ENCODE assay signal across 9 mouse cellular contexts in the genomic region with DNA sequence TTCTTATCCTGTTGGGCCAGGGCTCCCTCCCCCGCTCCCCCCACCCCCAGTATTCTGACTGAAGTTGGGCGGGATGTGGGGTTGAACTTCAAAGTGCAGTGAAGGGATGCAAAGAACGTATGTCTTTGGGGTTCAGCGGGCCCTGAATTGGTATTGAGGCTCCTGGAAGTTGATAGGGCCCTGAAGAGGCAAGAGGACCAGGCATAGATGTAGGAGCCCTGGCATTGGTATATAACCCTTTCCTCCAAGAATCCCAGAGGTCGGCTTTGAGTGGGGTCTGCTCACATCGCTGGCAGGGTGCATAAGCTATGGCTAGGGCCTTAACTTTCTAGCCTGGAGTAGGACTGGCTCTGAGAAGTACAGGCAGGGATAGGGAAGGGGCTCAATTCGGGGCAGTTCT. TPM values are rescaled to one million over a fixed set of nuclear protein-coding genes. Genes with fewer than 3 reads are reported as not detected.
DNase-seq lines count a peak whose midpoint lies in the region; ATAC-seq and TF ChIP-seq lines count a peak whose summit lies in the region.
"Had no signal": no experiment of that assay in that cellular context is flagged by ENCODE, and none has a peak within 500 bp of the region (broad histone marks: within the 10 kb centered on the region; RNA-seq: fewer than 3 reads in every experiment).

No protein-coding gene starts in this region.

- H3K27ac ChIP-seq in lung, postnatal 0 days (ENCODE audit: low read length) = peak overlapping the region; percentile 62
- no peak overlapping the region for H3K27ac ChIP-seq in forebrain, postnatal 0 days (ENCODE audit: low read depth, low read length)
- H3K27ac ChIP-seq in limb, embryonic 13.5 days = peak overlapping the region; percentile 63; the same call in 1 of the 2 replicates
- H3K27ac ChIP-seq in stomach, postnatal 0 days (replicated peaks) = peak overlapping the region; percentile 81
- H3K27ac ChIP-seq: left cerebral cortex, adult 2 months had no signal

- ATAC-seq in lung, postnatal 0 days = no peak
- ATAC-seq in forebrain, postnatal 0 days = no peak
- ATAC-seq in limb, embryonic 13.5 days (ENCODE audit: low FRiP score, low read depth) = peak; percentile 9; the same call in 1 of the 2 replicates
- ATAC-seq in stomach, postnatal 0 days (ENCODE audit: low FRiP score, low TSS enrichment) = 0 out of 2 replicates have a peak, but pooled peaks have one; percentile 14

- no peak overlapping the region for H3K9ac ChIP-seq in lung, postnatal 0 days (replicated peaks; ENCODE audit: low read depth)
- H3K9ac ChIP-seq in forebrain, postnatal 0 days = no peak overlapping the region
- peak overlapping the region; percentile 82; the same call in 1 of the 2 replicates for H3K9ac ChIP-seq in limb, embryonic 13.5 days
- H3K9ac ChIP-seq in stomach, postnatal 0 days (ENCODE audit: low read length) = peak overlapping the region; percentile 27; the same call in 1 of the 2 replicates

- H3K9me3 ChIP-seq in lung, postnatal 0 days (ENCODE audit: low read length) = no peaks in the 10 kb centered on the region
- no peaks in the 10 kb centered on the region for H3K9me3 ChIP-seq in forebrain, postnatal 0 days (ENCODE audit: low read length)
- no peaks in the 10 kb centered on the region; the same call in 1 of the 2 replicates for H3K9me3 ChIP-seq in limb, embryonic 13.5 days
- no peaks in the 10 kb centered on the region for H3K9me3 ChIP-seq in stomach, postnatal 0 days (ENCODE audit: control insufficient read depth, low read length)

- TF ChIP-seq CTCF in lung, postnatal 0 days (IDR thresholded peaks at IDR 0.05) = no peak
- no peak for TF ChIP-seq CTCF in lung, adult 2 months (IDR thresholded peaks at IDR 0.05; ENCODE audit: insufficient read depth, low read length)
- TF ChIP-seq CTCF in forebrain, postnatal 0 days (IDR thresholded peaks at IDR 0.05; ENCODE audit: low read depth) = no peak
- TF ChIP-seq CTCF in stomach, postnatal 0 days (IDR thresholded peaks at IDR 0.05; ENCODE audit: low read depth) = no peak

- 19% methylated on average over 7 of the region's 7 CpGs for WGBS in lung, postnatal 0 days
- WGBS in lung, adult 2 months = 30% methylated on average over 6 of the region's 7 CpGs
- 23% methylated on average over 7 of the region's 7 CpGs for WGBS in forebrain, postnatal 0 days
- WGBS in limb, embryonic 13.5 days = 17% methylated on average over 7 of the region's 7 CpGs
- WGBS in stomach, postnatal 0 days = 17% methylated on average over 7 of the region's 7 CpGs

- no peak overlapping the region for H3K4me3 ChIP-seq in lung, postnatal 0 days (ENCODE audit: low read depth, low read length)
- no peak overlapping the region for H3K4me3 ChIP-seq in lung, adult 2 months (replicated peaks; ENCODE audit: extremely low read depth, low read depth, low read length)
- H3K4me3 ChIP-seq in forebrain, postnatal 0 days (ENCODE audit: low read depth, low read length) = 0 out of 2 replicates have a peak overlapping the region, but pooled peaks have one; percentile 22
- peak overlapping the region; percentile 61 for H3K4me3 ChIP-seq in limb, embryonic 13.5 days
- no peak overlapping the region for H3K4me3 ChIP-seq in stomach, postnatal 0 days (ENCODE audit: low read depth, low read length)

- no peak for DNase-seq in lung, postnatal 0 days (ENCODE audit: low spot score)
- no peak for DNase-seq in lung, adult 2 months
- no peak for DNase-seq in forebrain, postnatal 0 days
- no peak for DNase-seq in stomach, postnatal 0 days (ENCODE audit: low spot score)
- DNase-seq in ovary, postnatal 14 days (ENCODE audit: low spot score) = no peak
- no peak for DNase-seq in spleen, adult 12 weeks (ENCODE audit: low spot score)

- H3K4me1 ChIP-seq in lung, postnatal 0 days (ENCODE audit: insufficient read depth, low read depth, low read length) = peaks cover 3% of the 10 kb centered on the region; the same call in 1 of the 2 replicates
- no peaks in the 10 kb centered on the region; the same call in 1 of the 2 replicates for H3K4me1 ChIP-seq in lung, adult 2 months (ENCODE audit: control insufficient read depth, insufficient read depth, low read length)
- no peaks in the 10 kb centered on the region for H3K4me1 ChIP-seq in forebrain, postnatal 0 days (ENCODE audit: insufficient read depth)
- peaks cover 29% of the 10 kb centered on the region for H3K4me1 ChIP-seq in limb, embryonic 13.5 days
- peaks cover 6% of the 10 kb centered on the region for H3K4me1 ChIP-seq in stomach, postnatal 0 days (replicated peaks; ENCODE audit: control insufficient read depth, insufficient read depth)

- peak overlapping the region; percentile 62 for H3K4me2 ChIP-seq in lung, postnatal 0 days (replicated peaks; ENCODE audit: low read depth, low read length)
- H3K4me2 ChIP-seq in forebrain, postnatal 0 days (ENCODE audit: low read depth) = peak overlapping the region; percentile 48
- H3K4me2 ChIP-seq in limb, embryonic 13.5 days (replicated peaks) = peak overlapping the region; percentile 71
- H3K4me2 ChIP-seq in stomach, postnatal 0 days (replicated peaks; ENCODE audit: low read depth) = peak overlapping the region; percentile 50; the same call in 1 of the 2 replicates

- TF ChIP-seq EP300 in lung, postnatal 0 days (IDR thresholded peaks at IDR 0.05) = no peak
- no peak for TF ChIP-seq EP300 in stomach, postnatal 0 days (optimal IDR thresholded peaks at IDR 0.05)

- no peaks in the 10 kb centered on the region for H3K27me3 ChIP-seq in lung, postnatal 0 days (replicated peaks; ENCODE audit: insufficient read depth, low read length)
- no peaks in the 10 kb centered on the region for H3K27me3 ChIP-seq in forebrain, postnatal 0 days (ENCODE audit: insufficient read depth, low read length)
- H3K27me3 ChIP-seq in limb, embryonic 13.5 days = no peaks in the 10 kb centered on the region
- H3K27me3 ChIP-seq in stomach, postnatal 0 days (ENCODE audit: control insufficient read depth, insufficient read depth, low read length) = no peaks in the 10 kb centered on the region

- no peaks in the 10 kb centered on the region for H3K36me3 ChIP-seq in lung, postnatal 0 days (ENCODE audit: insufficient read depth, low read length)
- no peaks in the 10 kb centered on the region for H3K36me3 ChIP-seq in forebrain, postnatal 0 days (ENCODE audit: insufficient read depth)
- no peaks in the 10 kb centered on the region; the same call in 1 of the 2 replicates for H3K36me3 ChIP-seq in limb, embryonic 13.5 days
- H3K36me3 ChIP-seq in stomach, postnatal 0 days (ENCODE audit: control insufficient read depth, insufficient read depth, low read length) = no peaks in the 10 kb centered on the region

- TF ChIP-seq POLR2A in lung, adult 2 months (IDR thresholded peaks at IDR 0.05; ENCODE audit: borderline replicate concordance, extremely low read depth, low read depth, low read length) = no peak

RNA-seq across cellular contexts. Expression of gene Col6a2, which starts 0.3 kb away (rescaled TPM):
- polyA plus RNA-seq in lung, postnatal 0 days (2015; fragmentation: Nextera tagmentation; extraction: Ambion mirVana) = 242 and 272 TPM in 2 replicates
- polyA plus RNA-seq in lung, adult 2 months (2012; rRNA removed) = 173 and 175 TPM in 2 replicates
- 13.5 and 21.5 TPM in 2 replicates for total RNA-seq in forebrain, postnatal 0 days (2014; rRNA removed)
- 10.4 and 11.6 TPM in 2 replicates for polyA plus RNA-seq in forebrain, postnatal 0 days (2015; fragmentation: Nextera tagmentation; extraction: Ambion mirVana)
- polyA plus RNA-seq in limb, embryonic 13.5 days (2015; fragmentation: Nextera tagmentation; extraction: Ambion mirVana) = 126 and 128 TPM in 2 replicates
- 145 TPM in 2 replicates for polyA plus RNA-seq in stomach, postnatal 0 days (2015; fragmentation: Nextera tagmentation; extraction: Ambion mirVana)

RNA-seq across cellular contexts. Expression of gene Ftcd, which starts 48.3 kb away (rescaled TPM):
- polyA plus RNA-seq in lung, postnatal 0 days (2015; fragmentation: Nextera tagmentation; extraction: Ambion mirVana) = 0.07 and 0.14 TPM in 2 replicates
- polyA plus RNA-seq in lung, adult 2 months (2012; rRNA removed) = 0.03 and 0.24 TPM in 2 replicates
- total RNA-seq in forebrain, postnatal 0 days (2014; rRNA removed) = 0.05 and 0.08 TPM in 2 replicates
- 0.17 TPM in 1 of 2 replicates, not detected in the other for polyA plus RNA-seq in forebrain, postnatal 0 days (2015; fragmentation: Nextera tagmentation; extraction: Ambion mirVana)
- polyA plus RNA-seq in limb, embryonic 13.5 days (2015; fragmentation: Nextera tagmentation; extraction: Ambion mirVana) = 0.09 and 0.17 TPM in 2 replicates
- 0.22 and 0.42 TPM in 2 replicates for polyA plus RNA-seq in stomach, postnatal 0 days (2015; fragmentation: Nextera tagmentation; extraction: Ambion mirVana)
- total RNA-seq: left cerebral cortex, adult 2 months had no signal
- polyA plus RNA-seq: frontal cortex, adult 2 months had no signal

Comparison
In these comparisons a context has a peak if more than half of its experiments do, and no peak if none do; other contexts are left out.
1. ATAC-seq: peak in limb, embryonic 13.5 days (single experiment) and stomach, postnatal 0 days (single experiment); none in lung, postnatal 0 days (single experiment) and forebrain, postnatal 0 days (single experiment).
2. H3K4me3 ChIP-seq: peak in forebrain, postnatal 0 days (single experiment) and limb, embryonic 13.5 days (single experiment); none in lung, postnatal 0 days (single experiment), lung, adult 2 months (single experiment) and stomach, postnatal 0 days (single experiment).
3. H3K9ac ChIP-seq: peak in limb, embryonic 13.5 days (single experiment) and stomach, postnatal 0 days (single experiment); none in lung, postnatal 0 days (single experiment) and forebrain, postnatal 0 days (single experiment).
4. RNA of gene Col6a2, which starts 0.3 kb away (polyA plus RNA-seq): 242 to 272 TPM in lung, postnatal 0 days, 173 to 175 TPM in lung, adult 2 months, 145 TPM in stomach, postnatal 0 days and 126 to 128 TPM in limb, embryonic 13.5 days; 10.4 to 11.6 TPM in forebrain, postnatal 0 days; every median in the first group is over 10 times any median in the second.
5. Peak in every context shown above with its lines, with median percentiles within 50 percentile points of each other: H3K4me2 ChIP-seq.